Mouse (Mus musculus): Measurements from ENCODE around the gene Atp6v1g3.

The Atp6v1g3 gene

DNA sequence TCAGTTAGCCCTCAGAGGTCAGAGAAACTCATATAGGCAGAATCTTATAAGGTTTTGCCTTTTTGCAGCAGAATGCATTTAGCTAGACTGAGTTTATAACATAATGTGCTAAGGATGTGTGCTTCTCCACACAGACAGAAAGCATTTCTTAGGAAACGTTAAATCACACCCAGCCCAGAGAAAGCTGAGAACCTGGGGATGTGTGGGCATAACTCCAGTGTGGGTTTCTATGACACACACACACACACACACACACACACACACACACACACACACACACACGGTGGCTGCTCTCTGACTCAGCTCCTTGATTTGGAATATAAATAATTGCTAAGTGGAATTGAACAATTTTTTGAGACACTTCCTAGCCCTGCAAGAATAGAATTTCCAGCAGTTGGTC, 61.2 kb downstream of the Atp6v1g3 start:
- in situ Hi-C loops (cut with MboI; ENCODE audit: unreplicated experiment in 2 of 2), result loop anchor here (5.0 to 25.0 kb wide), 9 partner anchors 310 to 1103 kb away; no protein-coding TSS in a partner anchor

DNA sequence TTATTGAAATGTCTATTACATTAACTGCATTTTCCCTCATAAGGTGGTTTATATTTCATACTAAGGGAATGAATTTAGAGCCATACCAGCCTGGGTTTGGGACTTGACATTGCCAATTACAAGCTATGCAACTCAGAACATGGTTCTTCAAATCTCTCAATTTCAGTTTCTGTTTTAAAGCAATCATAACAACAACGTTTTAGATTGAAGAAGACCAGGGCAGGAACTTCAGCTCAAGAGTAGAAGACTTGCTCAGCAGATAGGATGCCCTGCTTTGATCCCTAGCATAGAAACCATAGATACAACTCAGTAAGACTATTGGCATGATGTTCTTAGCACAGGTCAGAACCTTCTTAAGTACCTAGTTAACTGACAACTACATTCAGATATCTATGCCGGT, 63.9 kb downstream of the Atp6v1g3 start:
- in situ Hi-C loops (cut with MboI; ENCODE audit: unreplicated experiment in 2 of 2), result loop anchor here (10.0 to 25.0 kb wide), 7 partner anchors 307 to 1100 kb away; no protein-coding TSS in a partner anchor

Measured in v-Abl transformed pro-B cells (cell line).